Mouse (Mus musculus): Measurements from ENCODE around the gene Kcna2.

- no peak for TF ChIP-seq CTCF (IDR thresholded peaks at IDR 0.05; ENCODE audit: low read depth, low read length)
- TF ChIP-seq POLR2A (IDR thresholded peaks at IDR 0.05; ENCODE audit: extremely low read depth, insufficient read depth, low read length), result no peak
These were observed 21.4 kb downstream of the Kcna2 start for GRCm38 (mm10) chr3:107122306-107122705.

All from liver, adult 2 months (tissue).